Mouse (Mus musculus) stomach, embryonic 15.5 days (tissue): ENCODE measurements around the gene Vps13c. TPM values are rescaled to one million over a fixed set of nuclear protein-coding genes. Genes with fewer than 3 reads are reported as not detected.
A peak's percentile ranks its signal among the peaks of the same experiment; 100 is the strongest.

Experiments used
- ATAC-seq: fragments of 200-750 bp; cut with Nextera tagmentation; 2 replicates; pipeline ENCODE4 v1.8.0; 2017; ENCODE audit warnings: low read depth, moderate number of reproducible peaks, moderate TSS enrichment; ENCODE audit not compliant: insufficient read depth, low FRiP score
- H3K27ac ChIP-seq: fragments of 300-500 bp; sonication (generic); 2 replicates; pipeline ENCODE4 v1.5.1; 2015; ENCODE audit warnings: mild to moderate bottlenecking, inconsistent platforms
- H3K27me3 ChIP-seq: fragments of 300-500 bp; sonication (generic); replicated peaks from 2 replicates; pipeline ENCODE4 v1.6.1; 2015; ENCODE audit warnings: inconsistent platforms
- H3K36me3 ChIP-seq: fragments of 300-500 bp; sonication (generic); 2 replicates; pipeline ENCODE4 v1.6.1; 2015; ENCODE audit warnings: inconsistent platforms
- H3K4me1 ChIP-seq: fragments of 300-500 bp; sonication (generic); 2 replicates; pipeline ENCODE4 v1.6.1; 2015; ENCODE audit warnings: inconsistent platforms
- H3K4me2 ChIP-seq: fragments of 300-500 bp; sonication (generic); 2 replicates; pipeline ENCODE4 v1.6.1; 2015; ENCODE audit warnings: mild to moderate bottlenecking, inconsistent platforms
- H3K4me3 ChIP-seq: fragments of 300-500 bp; sonication (generic); replicated peaks from 2 replicates; pipeline ENCODE4 v1.5.1; 2015; ENCODE audit warnings: inconsistent platforms
- H3K9ac ChIP-seq: fragments of 300-500 bp; sonication (generic); 2 replicates; pipeline ENCODE4 v1.6.1; 2015; ENCODE audit warnings: inconsistent platforms
- H3K9me3 ChIP-seq: fragments of 300-500 bp; sonication (generic); 2 replicates; pipeline ENCODE4 v1.6.1; 2016; ENCODE audit warnings: inconsistent platforms
- WGBS: fragments of 180-500 bp; shearing (Covaris S2); methylation state at CpG from one replicate; pipeline ENCODE4 v1.1.7; 2015; 5-methylcytosine and 5-hydroxymethylcytosine counted together
- polyA plus RNA-seq: library from polyadenylated mRNA; unstranded; fragments of >200 nt; fragmentation: Nextera tagmentation; extraction: Ambion mirVana; gene quantifications from 2 replicates; pipeline ENCODE4 v1.2.1, GENCODE M21; 2015

The Vps13c gene
- polyA plus RNA-seq, 1 experiment from 2014 or later = 6.7 TPM

DNA sequence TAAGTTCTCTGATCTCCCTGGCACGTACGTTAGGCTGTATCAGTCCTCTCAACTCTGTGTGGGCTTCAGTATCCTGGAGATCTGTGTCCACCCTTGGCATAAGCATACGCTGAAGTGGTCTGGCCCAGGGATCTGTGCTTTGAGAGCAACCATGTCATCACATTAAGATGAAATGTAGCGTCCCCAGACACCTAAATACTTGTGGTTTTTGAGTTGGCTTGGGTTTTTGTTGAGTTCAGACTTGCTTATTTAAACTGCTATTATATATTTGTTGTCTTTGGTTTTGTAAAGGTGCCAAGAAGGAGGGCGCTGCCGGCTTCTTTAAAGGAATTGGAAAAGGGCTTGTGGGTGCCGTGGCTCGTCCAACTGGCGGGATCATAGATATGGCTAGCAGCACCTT, 135.3 kb downstream of the Vps13c start:
- H3K9me3 ChIP-seq = no peaks in the 10 kb centered on the region
- WGBS = 91% methylated on average over 9 of the region's 9 CpGs
- peaks cover 6% of the 10 kb centered on the region; the same call in 1 of the 2 replicates for H3K36me3 ChIP-seq
- no peak for ATAC-seq
- no peaks in the 10 kb centered on the region for H3K27me3 ChIP-seq
- H3K4me1 ChIP-seq = no peaks in the 10 kb centered on the region
- H3K4me2 ChIP-seq = no peak overlapping the region
- no peak overlapping the region for H3K9ac ChIP-seq
- H3K4me3 ChIP-seq = no peak overlapping the region
- no peak overlapping the region for H3K27ac ChIP-seq

GRCm38 (mm10) chr9:68006566-68006965, 166.4 kb downstream of the Vps13c start:
- 90% methylated on average over 7 of the region's 7 CpGs for WGBS
- ATAC-seq = no peak
- no peak overlapping the region for H3K9ac ChIP-seq
- no peaks in the 10 kb centered on the region for H3K27me3 ChIP-seq
- no peaks in the 10 kb centered on the region for H3K4me1 ChIP-seq
- H3K9me3 ChIP-seq = no peaks in the 10 kb centered on the region
- no peak overlapping the region for H3K4me3 ChIP-seq
- no peak overlapping the region for H3K4me2 ChIP-seq
- no peaks in the 10 kb centered on the region for H3K36me3 ChIP-seq
- H3K27ac ChIP-seq = no peak overlapping the region

GRCm38 (mm10) chr9:68014991-68015396, 174.8 kb downstream of the Vps13c start:
- no peak overlapping the region for H3K27ac ChIP-seq
- H3K9me3 ChIP-seq = no peaks in the 10 kb centered on the region
- ATAC-seq = no peak
- no peaks in the 10 kb centered on the region for H3K4me1 ChIP-seq
- peak overlapping the region; percentile 32; the same call in 1 of the 2 replicates for H3K4me2 ChIP-seq
- H3K4me3 ChIP-seq = no peak overlapping the region
- H3K27me3 ChIP-seq = no peaks in the 10 kb centered on the region
- no peaks in the 10 kb centered on the region for H3K36me3 ChIP-seq
- WGBS = 6% methylated on average over 11 of the region's 11 CpGs
- H3K9ac ChIP-seq = no peak overlapping the region

- Histone ChIP-seq H3K9me3 (no peaks in the 10 kb centered on the region), H3K36me3 (no peaks in the 10 kb centered on the region), H3K27me3 (no peaks in the 10 kb centered on the region), H3K27ac (no peak overlapping the region), H3K4me2 (no peak overlapping the region), H3K4me3 (no peak overlapping the region), H3K9ac (no peak overlapping the region), H3K4me1 (no peaks in the 10 kb centered on the region)
- 51% methylated on average over 5 of the region's 5 CpGs for WGBS
- no peak for ATAC-seq
Measured at GRCm38 (mm10) chr9:68016255-68016954, 176.2 kb downstream of the Vps13c start.

DNA sequence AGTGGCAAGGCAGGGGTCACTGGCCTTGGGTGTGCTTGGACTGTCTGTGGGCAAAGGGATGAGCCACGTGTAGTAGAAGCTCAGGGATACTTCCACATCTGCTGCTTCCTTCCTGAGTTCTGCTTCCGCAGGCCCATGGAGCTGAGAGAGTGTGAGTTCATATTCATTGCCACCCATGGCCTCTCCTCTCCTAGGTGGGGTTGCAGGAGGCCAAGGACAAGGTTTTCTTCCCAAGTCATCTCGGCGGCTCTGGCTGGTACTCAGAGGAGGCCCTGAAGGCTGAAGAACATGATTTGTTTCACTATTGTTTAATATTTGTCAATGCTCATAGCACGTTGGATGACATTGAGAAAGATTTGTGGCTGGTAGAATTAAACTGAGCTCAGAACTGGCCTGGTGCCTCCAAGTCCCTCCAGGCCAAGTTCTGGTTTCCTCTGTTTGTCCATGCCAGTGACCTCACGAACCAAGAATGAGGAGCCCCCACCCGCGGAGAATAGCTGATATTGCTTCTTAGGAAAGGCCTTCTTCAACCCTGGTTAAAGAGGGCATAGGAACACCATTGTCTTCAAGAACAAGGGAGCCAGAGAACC, 180.7 kb downstream of the Vps13c start:
- H3K4me3 ChIP-seq = no peak overlapping the region
- H3K9ac ChIP-seq = no peak overlapping the region
- WGBS = 53% methylated on average over 8 of the region's 8 CpGs
- H3K27me3 ChIP-seq = no peaks in the 10 kb centered on the region
- no peak for ATAC-seq
- H3K4me2 ChIP-seq = no peak overlapping the region
- H3K36me3 ChIP-seq = no peaks in the 10 kb centered on the region
- H3K27ac ChIP-seq = no peak overlapping the region
- no peaks in the 10 kb centered on the region for H3K9me3 ChIP-seq
- H3K4me1 ChIP-seq = no peaks in the 10 kb centered on the region; the same call in 1 of the 2 replicates

DNA sequence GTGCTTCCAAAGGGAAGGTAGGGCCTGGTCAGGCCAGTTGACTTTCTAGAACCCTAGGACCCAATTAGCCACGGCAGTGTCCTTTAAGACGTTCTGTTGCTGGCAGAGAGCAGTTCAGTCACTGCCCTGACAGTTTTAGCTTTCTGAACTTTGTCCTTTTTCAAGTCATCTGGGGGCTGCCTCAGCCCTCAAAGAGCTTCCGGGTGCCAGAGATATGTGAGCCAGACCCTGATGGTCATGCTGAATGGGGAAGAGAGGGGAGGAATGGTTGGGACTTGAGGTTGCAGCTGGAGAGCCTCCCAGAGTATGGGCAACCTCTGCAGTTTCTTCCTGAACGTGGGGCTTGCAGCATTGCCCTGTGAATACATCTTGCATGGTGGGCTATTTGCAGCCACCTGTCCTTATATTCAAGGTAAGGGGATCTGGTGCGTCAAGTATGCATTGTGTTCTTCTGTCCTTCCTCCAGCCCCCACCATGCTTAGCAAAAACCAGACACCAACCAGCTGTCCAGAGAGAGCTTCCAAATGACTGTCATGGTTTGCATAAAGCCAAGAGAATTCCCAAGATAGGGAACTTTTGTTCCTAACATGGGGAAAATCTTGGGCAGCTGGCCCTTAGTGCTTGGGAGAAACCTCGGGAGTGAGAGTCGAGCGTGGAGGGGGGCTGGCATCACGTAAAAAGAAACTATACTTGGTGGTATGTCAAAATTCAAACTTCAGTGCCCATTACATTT, 182.3 kb downstream of the Vps13c start:
- Histone ChIP-seq H3K4me1 (no peaks in the 10 kb centered on the region; the same call in 1 of the 2 replicates), H3K4me3 (no peak overlapping the region), H3K36me3 (no peaks in the 10 kb centered on the region), H3K4me2 (no peak overlapping the region), H3K9ac (no peak overlapping the region), H3K27me3 (no peaks in the 10 kb centered on the region), H3K9me3 (no peaks in the 10 kb centered on the region), H3K27ac (0 out of 2 replicates have a peak overlapping the region, but pooled peaks have one; percentile 4)
- ATAC-seq = no peak
- 56% methylated on average over 9 of the region's 9 CpGs for WGBS

GRCm38 (mm10) chr9:68028631-68029030, 188.4 kb downstream of the Vps13c start:
- H3K9me3 ChIP-seq = no peaks in the 10 kb centered on the region
- no peak overlapping the region for H3K27ac ChIP-seq
- no peak overlapping the region for H3K4me3 ChIP-seq
- no peak for ATAC-seq
- no peaks in the 10 kb centered on the region for H3K27me3 ChIP-seq
- H3K4me2 ChIP-seq = no peak overlapping the region
- H3K36me3 ChIP-seq = no peaks in the 10 kb centered on the region
- H3K4me1 ChIP-seq = no peaks in the 10 kb centered on the region
- no peak overlapping the region for H3K9ac ChIP-seq
- WGBS = 56% methylated on average over 4 of the region's 4 CpGs

- Histone ChIP-seq H3K27me3 (no peaks in the 10 kb centered on the region), H3K9ac (no peak overlapping the region), H3K4me2 (no peak overlapping the region), H3K36me3 (no peaks in the 10 kb centered on the region), H3K27ac (no peak overlapping the region), H3K9me3 (no peaks in the 10 kb centered on the region), H3K4me1 (no peaks in the 10 kb centered on the region), H3K4me3 (no peak overlapping the region)
- 61% methylated on average over 5 of the region's 5 CpGs for WGBS
- ATAC-seq = no peak
Measured at GRCm38 (mm10) chr9:68033771-68034170, 193.6 kb downstream of the Vps13c start.

Other genes starting within 250 kb of the Vps13c start
- gene C2cd4b, start 81.0 kb upstream of the Vps13c start, polyA plus RNA-seq = 1.7 and 2.0 TPM in 2 replicates
- gene C2cd4a, start 8.1 kb upstream of the Vps13c start, polyA plus RNA-seq = 1.9 and 2.7 TPM in 2 replicates